Mouse (Mus musculus) stomach, embryonic 16.5 days (tissue): ENCODE data around the gene Pkp1. TPM values are rescaled to one million over a fixed set of nuclear protein-coding genes. Genes with fewer than 3 reads are reported as not detected.

Experiments used
- ATAC-seq: fragments of 200-750 bp; cut with Nextera tagmentation; 2 replicates; pipeline ENCODE4 v1.8.0; 2017; ENCODE audit warnings: moderate number of reproducible peaks, moderate TSS enrichment; ENCODE audit not compliant: insufficient read depth, low FRiP score
- H3K27ac ChIP-seq: fragments of 300-500 bp; sonication (generic); 2 replicates; pipeline ENCODE4 v1.5.1; 2014; ENCODE audit warnings: low read length
- H3K27me3 ChIP-seq: fragments of 300-500 bp; sonication (generic); 2 replicates; pipeline ENCODE4 v1.6.1; 2014; ENCODE audit warnings: low read length, control low read depth, mixed read lengths; ENCODE audit not compliant: control insufficient read depth, insufficient read depth
- H3K36me3 ChIP-seq: fragments of 300-500 bp; sonication (generic); 2 replicates; pipeline ENCODE4 v1.6.1; 2014; ENCODE audit warnings: low read length; ENCODE audit not compliant: control insufficient read depth, insufficient read depth
- H3K4me1 ChIP-seq: fragments of 300-500 bp; sonication (generic); 2 replicates; pipeline ENCODE4 v1.6.1; 2014; ENCODE audit warnings: low read length, control low read depth, mixed read lengths; ENCODE audit not compliant: control insufficient read depth, insufficient read depth
- H3K4me2 ChIP-seq: fragments of 300-500 bp; sonication (generic); 2 replicates; pipeline ENCODE4 v1.6.1; 2014; ENCODE audit warnings: low read depth, low read length, mixed read lengths
- H3K4me3 ChIP-seq: fragments of 300-500 bp; sonication (generic); replicated peaks from 2 replicates; pipeline ENCODE4 v1.5.1; 2014; ENCODE audit warnings: mild to moderate bottlenecking, low read length
- H3K9ac ChIP-seq: fragments of 300-500 bp; sonication (generic); 2 replicates; pipeline ENCODE4 v1.6.1; 2014; ENCODE audit warnings: low read length
- H3K9me3 ChIP-seq: fragments of 300-500 bp; sonication (generic); replicated peaks from 2 replicates; pipeline ENCODE4 v1.6.1; 2016; ENCODE audit warnings: low read length, control low read depth; ENCODE audit not compliant: control insufficient read depth
- WGBS: fragments of 180-500 bp; shearing (Covaris S2); extraction: QIAGEN DNeasy Blood & Tissue Kit; methylation state at CpG from one replicate; pipeline ENCODE4 v1.1.7; 2014; 5-methylcytosine and 5-hydroxymethylcytosine counted together
- polyA plus RNA-seq: library from polyadenylated mRNA; unstranded; fragments of >200 nt; fragmentation: Nextera tagmentation; extraction: Ambion mirVana; gene quantifications from 2 replicates; pipeline ENCODE4 v1.2.1, GENCODE M21; 2015

The Pkp1 gene
- polyA plus RNA-seq, 1 experiment from 2014 or later = 49.8 TPM

- 11% methylated on average over 5 of the region's 5 CpGs for WGBS
- Histone ChIP-seq H3K9me3 (no peaks in the 10 kb centered on the region), H3K9ac (peak overlapping the region; percentile 57; the same call in 1 of the 2 replicates), H3K27me3 (peaks cover 49% of the 10 kb centered on the region), H3K4me3 (peak overlapping the region; percentile 47), H3K27ac (peak overlapping the region; percentile 74), H3K4me1 (no peaks in the 10 kb centered on the region), H3K4me2 (peak overlapping the region; percentile 28; the same call in 1 of the 2 replicates), H3K36me3 (no peaks in the 10 kb centered on the region)
- no peak for ATAC-seq
Observed at GRCm38 (mm10) chr1:135917206-135917605, 1.8 kb downstream of the Pkp1 start.

DNA sequence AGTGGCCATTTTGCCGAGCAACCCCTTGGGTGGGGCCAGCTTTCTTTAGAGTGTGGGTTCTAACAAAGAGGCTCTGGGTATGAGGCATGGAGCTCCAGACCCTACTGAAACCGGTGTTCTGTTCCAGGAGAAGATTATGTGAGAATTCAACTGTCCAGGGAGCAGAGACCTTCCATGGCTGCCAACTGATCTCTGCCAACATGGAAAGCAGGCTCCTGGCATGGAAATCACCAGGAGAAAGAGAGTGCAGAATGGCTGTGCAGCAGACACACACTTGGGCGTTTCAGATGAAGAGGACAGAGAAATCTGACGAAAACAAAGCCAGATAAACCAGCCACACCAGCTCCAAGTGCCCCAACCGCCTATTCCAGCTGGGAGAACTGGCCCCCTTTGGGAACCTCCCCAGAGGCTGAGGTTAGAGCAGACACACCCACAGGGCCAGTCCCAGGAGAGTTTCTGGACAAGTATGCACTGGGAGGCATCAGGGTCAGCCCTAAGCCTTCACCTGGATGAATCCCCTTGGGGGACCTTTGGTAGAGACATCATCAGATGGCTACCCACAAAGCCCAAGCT, 2.4 kb downstream of the Pkp1 start:
- Histone ChIP-seq H3K4me3 (peak overlapping the region; percentile 47), H3K27ac (peak overlapping the region; percentile 74), H3K27me3 (peaks cover 49% of the 10 kb centered on the region), H3K4me1 (no peaks in the 10 kb centered on the region), H3K9me3 (no peaks in the 10 kb centered on the region), H3K9ac (peak overlapping the region; percentile 57; the same call in 1 of the 2 replicates), H3K4me2 (peak overlapping the region; percentile 28; the same call in 1 of the 2 replicates), H3K36me3 (no peaks in the 10 kb centered on the region)
- no peak for ATAC-seq
- 37% methylated on average over 5 of the region's 5 CpGs for WGBS

- Histone ChIP-seq H3K9me3 (no peaks in the 10 kb centered on the region), H3K4me2 (no peak overlapping the region), H3K4me1 (no peaks in the 10 kb centered on the region), H3K9ac (no peak overlapping the region), H3K27ac (no peak overlapping the region), H3K4me3 (no peak overlapping the region), H3K27me3 (peaks cover 28% of the 10 kb centered on the region), H3K36me3 (no peaks in the 10 kb centered on the region)
- WGBS = 68% methylated on average over 4 of the region's 4 CpGs
- ATAC-seq = no peak
Observed at GRCm38 (mm10) chr1:135913657-135914056, 5.3 kb downstream of the Pkp1 start.

- Histone ChIP-seq H3K4me3 (no peak overlapping the region), H3K36me3 (no peaks in the 10 kb centered on the region), H3K27ac (no peak overlapping the region), H3K9ac (no peak overlapping the region), H3K9me3 (no peaks in the 10 kb centered on the region), H3K4me2 (no peak overlapping the region), H3K4me1 (no peaks in the 10 kb centered on the region; the same call in 1 of the 2 replicates), H3K27me3 (no peaks in the 10 kb centered on the region)
- 30% methylated on average over 6 of the region's 6 CpGs for WGBS
- no peak for ATAC-seq
Observed at GRCm38 (mm10) chr1:135909381-135909780, 9.6 kb downstream of the Pkp1 start.

- 46% methylated on average over 11 of the region's 11 CpGs for WGBS
- peak; percentile 60 for ATAC-seq
- H3K9ac ChIP-seq = no peak overlapping the region
Observed at GRCm38 (mm10) chr1:135906736-135907135, 12.3 kb downstream of the Pkp1 start.

GRCm38 (mm10) chr1:135899991-135900515, 19.0 kb downstream of the Pkp1 start:
- peak; percentile 62 for ATAC-seq
- Histone ChIP-seq H3K27me3 (no peaks in the 10 kb centered on the region), H3K9me3 (no peaks in the 10 kb centered on the region), H3K36me3 (no peaks in the 10 kb centered on the region), H3K9ac (no peak overlapping the region), H3K27ac (peak overlapping the region; percentile 83), H3K4me1 (0 out of 2 replicates have a peak, but pooled peaks cover under 1% of the 10 kb centered on the region), H3K4me2 (no peak overlapping the region), H3K4me3 (no peak overlapping the region)
- 45% methylated on average over 7 of the region's 7 CpGs for WGBS

More at GRCm38 (mm10) chr1:135906736-135907135, 12.3 kb downstream of the Pkp1 start:
- H3K27me3 ChIP-seq = no peaks in the 10 kb centered on the region
- H3K4me2 ChIP-seq = no peak overlapping the region
- no peaks in the 10 kb centered on the region for H3K9me3 ChIP-seq
- peak overlapping the region; percentile 31; the same call in 1 of the 2 replicates for H3K27ac ChIP-seq
- H3K36me3 ChIP-seq = no peaks in the 10 kb centered on the region
- H3K4me3 ChIP-seq = no peak overlapping the region
- no peaks in the 10 kb centered on the region; the same call in 1 of the 2 replicates for H3K4me1 ChIP-seq

- Histone ChIP-seq H3K36me3 (no peaks in the 10 kb centered on the region), H3K27ac (0 out of 2 replicates have a peak overlapping the region, but pooled peaks have one; percentile 26), H3K9ac (no peak overlapping the region), H3K4me2 (no peak overlapping the region), H3K4me3 (no peak overlapping the region), H3K9me3 (no peaks in the 10 kb centered on the region), H3K4me1 (0 out of 2 replicates have a peak, but pooled peaks cover 3% of the 10 kb centered on the region), H3K27me3 (no peaks in the 10 kb centered on the region)
- 89% methylated on average over 6 of the region's 6 CpGs for WGBS
- no peak for ATAC-seq
Observed at GRCm38 (mm10) chr1:135899295-135899694, 19.7 kb downstream of the Pkp1 start.

GRCm38 (mm10) chr1:135895367-135895766, 23.6 kb downstream of the Pkp1 start:
- Histone ChIP-seq H3K9me3 (no peaks in the 10 kb centered on the region), H3K4me2 (no peak overlapping the region), H3K4me3 (no peak overlapping the region), H3K9ac (no peak overlapping the region), H3K4me1 (0 out of 2 replicates have a peak, but pooled peaks cover 6% of the 10 kb centered on the region), H3K27ac (peak overlapping the region; percentile 52), H3K27me3 (no peaks in the 10 kb centered on the region), H3K36me3 (no peaks in the 10 kb centered on the region)
- peak; percentile 73; the same call in 1 of the 2 replicates for ATAC-seq
- 61% methylated on average over 4 of the region's 4 CpGs for WGBS

DNA sequence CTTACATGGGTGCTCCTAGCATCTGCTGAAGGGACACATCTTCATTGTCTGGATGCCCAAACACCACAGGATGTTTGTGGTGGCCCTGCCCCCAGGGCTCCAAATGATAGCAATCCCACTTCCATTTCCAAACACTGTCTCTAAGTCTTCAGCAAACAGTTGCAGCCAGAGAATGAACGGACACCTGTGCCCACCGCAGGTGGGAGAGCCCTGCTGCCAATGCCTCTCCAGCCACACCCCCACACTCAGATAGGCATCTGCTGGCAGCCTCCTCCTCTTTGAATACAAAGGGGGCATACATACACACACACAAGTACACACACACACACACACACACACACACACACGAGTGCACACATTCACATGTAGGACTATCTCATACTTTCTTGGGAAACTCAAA, 25.6 kb downstream of the Pkp1 start:
- no peaks in the 10 kb centered on the region for H3K27me3 ChIP-seq
- no peak overlapping the region for H3K9ac ChIP-seq
- no peaks in the 10 kb centered on the region for H3K36me3 ChIP-seq
- H3K4me1 ChIP-seq = 0 out of 2 replicates have a peak, but pooled peaks cover 6% of the 10 kb centered on the region
- ATAC-seq = no peak
- H3K4me3 ChIP-seq = no peak overlapping the region
- no peak overlapping the region for H3K4me2 ChIP-seq
- WGBS = 61% methylated on average over 3 of the region's 3 CpGs
- H3K27ac ChIP-seq = peak overlapping the region; percentile 52; the same call in 1 of the 2 replicates
- H3K9me3 ChIP-seq = no peaks in the 10 kb centered on the region
